Mouse (Mus musculus) inflammation-experienced regulatory T-cells, adult 16 weeks (primary cell): ENCODE results near the gene Cavin4. TPM values are rescaled to one million over a fixed set of nuclear protein-coding genes. Genes with fewer than 3 reads are reported as not detected.

Experiments used
- polyA plus RNA-seq: library from polyadenylated mRNA; unstranded; fragments of 100-300 nt; shearing (Covaris generic); gene quantifications from one replicate; pipeline ENCODE4 v1.2.1, GENCODE M21; 2017

Gene Cavin4
- polyA plus RNA-seq: not detected

DNA sequence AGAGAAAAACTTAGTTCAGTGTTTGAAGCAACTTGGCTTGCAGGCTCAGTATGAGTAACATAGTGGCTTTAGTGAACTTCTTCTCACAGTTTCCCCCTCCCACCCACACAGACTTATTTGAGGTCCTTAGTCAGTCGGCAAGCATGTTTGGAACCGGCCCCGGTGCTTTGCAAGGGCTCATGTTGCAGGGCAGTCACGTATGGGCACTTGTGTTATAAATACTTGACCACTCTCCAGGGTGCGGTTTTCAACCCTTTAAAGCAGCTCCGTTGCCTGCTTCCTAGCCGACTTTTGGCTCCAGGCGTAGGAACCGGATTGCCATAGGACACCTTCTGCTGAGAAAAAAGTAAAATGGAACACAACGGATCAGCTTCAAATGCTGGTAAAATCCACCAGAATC is at the start of gene Cavin4:
Cavin4 (plus strand) TSS at position 244 of the 400 bp plus-strand sequence.

Other genes with a start within 250 kb of the Cavin4 start
- 90.7 TPM for gene Tex10, start 190.1 kb upstream of the Cavin4 start, polyA plus RNA-seq
- gene Msantd3, start 123.6 kb upstream of the Cavin4 start, polyA plus RNA-seq: not detected
- 0.59 TPM for gene Tmeff1, start 78.3 kb upstream of the Cavin4 start, polyA plus RNA-seq